Mouse (Mus musculus): ENCODE data around the gene Zmiz1.

- TF ChIP-seq CTCF (IDR thresholded peaks at IDR 0.05; ENCODE audit: borderline replicate concordance, insufficient read depth, low read depth, low read length): no peak
- no peak for TF ChIP-seq POLR2A (IDR thresholded peaks at IDR 0.05; ENCODE audit: borderline replicate concordance, insufficient read depth, low read length)
Observed at GRCm38 (mm10) chr14:25470224-25470805, 11.3 kb downstream of the Zmiz1 start.

All from cerebellum, adult 2 months (tissue).